Mouse (Mus musculus): ENCODE results near the gene Cct4. TPM values are rescaled to one million over a fixed set of nuclear protein-coding genes. Genes with fewer than 3 reads are reported as not detected.

Cct4 gene
- 206 and 311 TPM in 2 replicates for polyA plus RNA-seq (2012; rRNA removed)

GRCm38 (mm10) chr11:22990393-22991126 is at the start of gene Cct4:
TSS of gene Cct4 (plus strand) at chr11:22990519.
- no peaks in the 10 kb centered on the region for H3K27me3 ChIP-seq (ENCODE audit: control insufficient read depth, insufficient read depth, low read length)
- H3K4me1 ChIP-seq (replicated peaks; ENCODE audit: control insufficient read depth, insufficient read depth, low read length) = peaks cover 7% of the 10 kb centered on the region
- peak; percentile 88 for DNase-seq
- peak within 1 kb of the TSS; percentile 21; the same call in 1 of the 2 replicates for H3K27ac ChIP-seq (ENCODE audit: control insufficient read depth, insufficient read depth, low read length)
- H3K4me3 ChIP-seq (ENCODE audit: control insufficient read depth, insufficient read depth, low read length) = peak within 1 kb of the TSS; percentile 94
- WGBS = under 1% methylated on average over 66 of the region's 66 CpGs
- TF ChIP-seq CTCF (IDR thresholded peaks at IDR 0.05; ENCODE audit: borderline replicate concordance, control insufficient read depth, extremely low read depth, insufficient read depth, low read length, poor library complexity) = 0 out of 2 replicates have a peak, but pooled peaks have one; percentile 24
- TF ChIP-seq POLR2A (IDR thresholded peaks at IDR 0.05; ENCODE audit: control insufficient read depth, extremely low read depth, insufficient read depth, low read length, poor library complexity) = peak; percentile 65
- peaks cover 25% of the 10 kb centered on the region for H3K36me3 ChIP-seq (ENCODE audit: control insufficient read depth, insufficient read depth, low read length)

GRCm38 (mm10) chr11:22949101-22949500 is 41.2 kb upstream of the Cct4 start:
- 97% methylated on average over 1 of the region's 1 CpGs for WGBS

GRCm38 (mm10) chr11:22950131-22950530 is 40.2 kb upstream of the Cct4 start:
- peak; percentile 28 for DNase-seq
- no peak overlapping the region for H3K4me3 ChIP-seq (ENCODE audit: control insufficient read depth, insufficient read depth, low read length)
- WGBS = 94% methylated on average over 6 of the region's 6 CpGs
- no peak overlapping the region for H3K27ac ChIP-seq (ENCODE audit: control insufficient read depth, insufficient read depth, low read length)
- H3K27me3 ChIP-seq (ENCODE audit: control insufficient read depth, insufficient read depth, low read length) = no peaks in the 10 kb centered on the region
- no peaks in the 10 kb centered on the region for H3K4me1 ChIP-seq (replicated peaks; ENCODE audit: control insufficient read depth, insufficient read depth, low read length)
- TF ChIP-seq CTCF (IDR thresholded peaks at IDR 0.05; ENCODE audit: borderline replicate concordance, control insufficient read depth, extremely low read depth, insufficient read depth, low read length, poor library complexity) (0 out of 2 replicates have a peak, but pooled peaks have one; percentile 28), POLR2A (IDR thresholded peaks at IDR 0.05; ENCODE audit: control insufficient read depth, extremely low read depth, insufficient read depth, low read length, poor library complexity) (no peak)
- no peaks in the 10 kb centered on the region for H3K36me3 ChIP-seq (ENCODE audit: control insufficient read depth, insufficient read depth, low read length)

More at GRCm38 (mm10) chr11:22949101-22949500, 41.2 kb upstream of the Cct4 start:
- H3K36me3 ChIP-seq (ENCODE audit: control insufficient read depth, insufficient read depth, low read length) = no peaks in the 10 kb centered on the region
- no peaks in the 10 kb centered on the region for H3K4me1 ChIP-seq (replicated peaks; ENCODE audit: control insufficient read depth, insufficient read depth, low read length)
- H3K4me3 ChIP-seq (ENCODE audit: control insufficient read depth, insufficient read depth, low read length) = no peak overlapping the region
- no peaks in the 10 kb centered on the region for H3K27me3 ChIP-seq (ENCODE audit: control insufficient read depth, insufficient read depth, low read length)
- TF ChIP-seq POLR2A (IDR thresholded peaks at IDR 0.05; ENCODE audit: control insufficient read depth, extremely low read depth, insufficient read depth, low read length, poor library complexity) = no peak
- TF ChIP-seq CTCF (IDR thresholded peaks at IDR 0.05; ENCODE audit: borderline replicate concordance, control insufficient read depth, extremely low read depth, insufficient read depth, low read length, poor library complexity) = no peak
- H3K27ac ChIP-seq (ENCODE audit: control insufficient read depth, insufficient read depth, low read length) = no peak overlapping the region
- no peak for DNase-seq

GRCm38 (mm10) chr11:22952668-22953067 is 37.7 kb upstream of the Cct4 start:
- Histone ChIP-seq H3K4me1 (replicated peaks; ENCODE audit: control insufficient read depth, insufficient read depth, low read length) (no peaks in the 10 kb centered on the region), H3K27me3 (ENCODE audit: control insufficient read depth, insufficient read depth, low read length) (no peaks in the 10 kb centered on the region), H3K27ac (ENCODE audit: control insufficient read depth, insufficient read depth, low read length) (no peak overlapping the region), H3K4me3 (ENCODE audit: control insufficient read depth, insufficient read depth, low read length) (no peak overlapping the region), H3K36me3 (ENCODE audit: control insufficient read depth, insufficient read depth, low read length) (no peaks in the 10 kb centered on the region; the same call in 1 of the 2 replicates)
- 68% methylated on average over 7 of the region's 7 CpGs for WGBS
- TF ChIP-seq POLR2A (IDR thresholded peaks at IDR 0.05; ENCODE audit: control insufficient read depth, extremely low read depth, insufficient read depth, low read length, poor library complexity) = no peak
- no peak for DNase-seq

- Histone ChIP-seq H3K27me3 (ENCODE audit: control insufficient read depth, insufficient read depth, low read length) (no peaks in the 10 kb centered on the region), H3K4me1 (replicated peaks; ENCODE audit: control insufficient read depth, insufficient read depth, low read length) (no peaks in the 10 kb centered on the region), H3K36me3 (ENCODE audit: control insufficient read depth, insufficient read depth, low read length) (no peaks in the 10 kb centered on the region; the same call in 1 of the 2 replicates), H3K27ac (ENCODE audit: control insufficient read depth, insufficient read depth, low read length) (no peak overlapping the region), H3K4me3 (ENCODE audit: control insufficient read depth, insufficient read depth, low read length) (no peak overlapping the region)
- no peak for DNase-seq
- WGBS = 97% methylated on average over 6 of the region's 6 CpGs
- TF ChIP-seq POLR2A (IDR thresholded peaks at IDR 0.05; ENCODE audit: control insufficient read depth, extremely low read depth, insufficient read depth, low read length, poor library complexity) (no peak), CTCF (IDR thresholded peaks at IDR 0.05; ENCODE audit: borderline replicate concordance, control insufficient read depth, extremely low read depth, insufficient read depth, low read length, poor library complexity) (no peak)
These were observed 34.0 kb upstream of the Cct4 start for GRCm38 (mm10) chr11:22956346-22956745.

- peak; percentile 85; the same call in 1 of the 2 replicates for TF ChIP-seq CTCF (IDR thresholded peaks at IDR 0.05; ENCODE audit: borderline replicate concordance, control insufficient read depth, extremely low read depth, insufficient read depth, low read length, poor library complexity)
- no peak for TF ChIP-seq POLR2A (IDR thresholded peaks at IDR 0.05; ENCODE audit: control insufficient read depth, extremely low read depth, insufficient read depth, low read length, poor library complexity)
- Histone ChIP-seq H3K27me3 (ENCODE audit: control insufficient read depth, insufficient read depth, low read length) (no peaks in the 10 kb centered on the region), H3K4me1 (replicated peaks; ENCODE audit: control insufficient read depth, insufficient read depth, low read length) (no peaks in the 10 kb centered on the region), H3K36me3 (ENCODE audit: control insufficient read depth, insufficient read depth, low read length) (no peaks in the 10 kb centered on the region; the same call in 1 of the 2 replicates), H3K27ac (ENCODE audit: control insufficient read depth, insufficient read depth, low read length) (no peak overlapping the region), H3K4me3 (ENCODE audit: control insufficient read depth, insufficient read depth, low read length) (no peak overlapping the region)
- DNase-seq = peak; percentile 74
- WGBS = 76% methylated on average over 4 of the region's 4 CpGs
These were observed 33.5 kb upstream of the Cct4 start for GRCm38 (mm10) chr11:22956830-22957229.
